Mouse (Mus musculus): ENCODE data around the gene Chic2. TPM values are rescaled to one million over a fixed set of nuclear protein-coding genes. Genes with fewer than 3 reads are reported as not detected.

Gene Chic2
- 51.6 and 52.8 TPM in 2 replicates for polyA plus RNA-seq (2016; fragmentation: Nextera tagmentation; extraction: Ambion mirVana)

GRCm38 (mm10) chr5:75044310-75044904 lies at the start of gene Chic2:
Chic2 (minus strand) TSS chr5:75044774.
- H3K27me3 ChIP-seq: peaks cover 26% of the 10 kb centered on the region
- peak within 1 kb of the TSS; percentile 91 for H3K4me3 ChIP-seq
- peak within 1 kb of the TSS; percentile 93 for H3K27ac ChIP-seq
- H3K9me3 ChIP-seq (replicated peaks): no peaks in the 10 kb centered on the region; the same call in 1 of the 2 replicates
- WGBS: under 1% methylated on average over 61 of the region's 90 CpGs
- peaks cover 13% of the 10 kb centered on the region for H3K4me1 ChIP-seq
- H3K9ac ChIP-seq: peak within 1 kb of the TSS; percentile 98
- peak; percentile 92 for ATAC-seq (ENCODE audit: low FRiP score)
- H3K4me2 ChIP-seq (replicated peaks): peak within 1 kb of the TSS; percentile 91
- H3K36me3 ChIP-seq: no peaks in the 10 kb centered on the region

- no peaks in the 10 kb centered on the region for H3K9me3 ChIP-seq (replicated peaks)
- H3K4me1 ChIP-seq: peaks cover 28% of the 10 kb centered on the region
- peaks cover 86% of the 10 kb centered on the region for H3K27me3 ChIP-seq
- no peaks in the 10 kb centered on the region for H3K36me3 ChIP-seq
- H3K9ac ChIP-seq: no peak overlapping the region
- ATAC-seq (ENCODE audit: low FRiP score): no peak
- no peak overlapping the region for H3K4me3 ChIP-seq
- H3K4me2 ChIP-seq (replicated peaks): no peak overlapping the region
- WGBS: 14% methylated on average over 4 of the region's 4 CpGs
- no peak overlapping the region for H3K27ac ChIP-seq
Measured at GRCm38 (mm10) chr5:75085906-75086305, 41.3 kb upstream of the Chic2 start.

GRCm38 (mm10) chr5:75085521-75085875 lies 40.9 kb upstream of the Chic2 start:
- H3K27ac ChIP-seq: no peak overlapping the region
- H3K27me3 ChIP-seq: peaks cover 88% of the 10 kb centered on the region
- H3K4me2 ChIP-seq (replicated peaks): peak overlapping the region; percentile 30; the same call in 1 of the 2 replicates
- no peaks in the 10 kb centered on the region for H3K36me3 ChIP-seq
- H3K4me3 ChIP-seq: no peak overlapping the region
- H3K9ac ChIP-seq: no peak overlapping the region
- 1% methylated on average over 17 of the region's 17 CpGs for WGBS
- no peaks in the 10 kb centered on the region for H3K9me3 ChIP-seq (replicated peaks)
- ATAC-seq (ENCODE audit: low FRiP score): peak; percentile 55
- peaks cover 28% of the 10 kb centered on the region for H3K4me1 ChIP-seq

- peak; percentile 63 for ATAC-seq (ENCODE audit: low FRiP score)
- Histone ChIP-seq H3K36me3 (no peaks in the 10 kb centered on the region), H3K4me1 (peaks cover 28% of the 10 kb centered on the region), H3K27me3 (peaks cover 90% of the 10 kb centered on the region), H3K4me2 (replicated peaks) (peak overlapping the region; percentile 30), H3K27ac (no peak overlapping the region), H3K9me3 (replicated peaks) (no peaks in the 10 kb centered on the region), H3K4me3 (no peak overlapping the region), H3K9ac (no peak overlapping the region)
- under 1% methylated on average over 25 of the region's 25 CpGs for WGBS
Measured at GRCm38 (mm10) chr5:75084871-75085520, 40.4 kb upstream of the Chic2 start.

- no peak for ATAC-seq (ENCODE audit: low FRiP score)
Measured at GRCm38 (mm10) chr5:75084393-75084870, 39.9 kb upstream of the Chic2 start.

GRCm38 (mm10) chr5:75083591-75084392 lies 39.2 kb upstream of the Chic2 start:
- Histone ChIP-seq H3K27me3 (peaks cover 93% of the 10 kb centered on the region), H3K4me1 (peaks cover 28% of the 10 kb centered on the region), H3K9ac (no peak overlapping the region), H3K36me3 (no peaks in the 10 kb centered on the region), H3K27ac (no peak overlapping the region), H3K9me3 (replicated peaks) (no peaks in the 10 kb centered on the region), H3K4me2 (replicated peaks) (peak overlapping the region; percentile 25; the same call in 1 of the 2 replicates), H3K4me3 (no peak overlapping the region)
- no peak for ATAC-seq (ENCODE audit: low FRiP score)
- WGBS: under 1% methylated on average over 27 of the region's 27 CpGs

More at GRCm38 (mm10) chr5:75084393-75084870, 39.9 kb upstream of the Chic2 start:
- Histone ChIP-seq H3K36me3 (no peaks in the 10 kb centered on the region), H3K27me3 (peaks cover 92% of the 10 kb centered on the region), H3K27ac (no peak overlapping the region), H3K4me3 (no peak overlapping the region), H3K9ac (no peak overlapping the region), H3K4me2 (replicated peaks) (no peak overlapping the region; the same call in 1 of the 2 replicates), H3K4me1 (peaks cover 28% of the 10 kb centered on the region), H3K9me3 (replicated peaks) (no peaks in the 10 kb centered on the region)
- WGBS: 3% methylated on average over 8 of the region's 8 CpGs

- Histone ChIP-seq H3K27me3 (peaks cover 96% of the 10 kb centered on the region), H3K9me3 (replicated peaks) (no peaks in the 10 kb centered on the region), H3K36me3 (no peaks in the 10 kb centered on the region), H3K27ac (no peak overlapping the region), H3K4me3 (no peak overlapping the region), H3K9ac (no peak overlapping the region), H3K4me2 (replicated peaks) (peak overlapping the region; percentile 13; the same call in 1 of the 2 replicates), H3K4me1 (peaks cover 28% of the 10 kb centered on the region)
- ATAC-seq (ENCODE audit: low FRiP score): 0 out of 2 replicates have a peak, but pooled peaks have one; percentile 27
- 0% methylated on average over 14 of the region's 14 CpGs for WGBS
Measured at GRCm38 (mm10) chr5:75083061-75083460, 38.5 kb upstream of the Chic2 start.

- no peak overlapping the region for H3K27ac ChIP-seq
- H3K4me3 ChIP-seq: no peak overlapping the region
- H3K36me3 ChIP-seq: no peaks in the 10 kb centered on the region
- 2% methylated on average over 6 of the region's 6 CpGs for WGBS
- H3K27me3 ChIP-seq: peaks cover 95% of the 10 kb centered on the region
- no peak for ATAC-seq (ENCODE audit: low FRiP score)
- no peaks in the 10 kb centered on the region for H3K9me3 ChIP-seq (replicated peaks)
- no peak overlapping the region for H3K4me2 ChIP-seq (replicated peaks)
- peaks cover 28% of the 10 kb centered on the region for H3K4me1 ChIP-seq
- H3K9ac ChIP-seq: no peak overlapping the region
Measured at GRCm38 (mm10) chr5:75082439-75082838, 37.9 kb upstream of the Chic2 start.

- no peaks in the 10 kb centered on the region for H3K9me3 ChIP-seq (replicated peaks)
- H3K4me1 ChIP-seq: peaks cover 28% of the 10 kb centered on the region
- no peak overlapping the region for H3K4me3 ChIP-seq
- no peaks in the 10 kb centered on the region for H3K36me3 ChIP-seq
- no peak for ATAC-seq (ENCODE audit: low FRiP score)
- H3K4me2 ChIP-seq (replicated peaks): no peak overlapping the region
- peaks cover 96% of the 10 kb centered on the region for H3K27me3 ChIP-seq
- no peak overlapping the region for H3K27ac ChIP-seq
- H3K9ac ChIP-seq: no peak overlapping the region
- 3% methylated on average over 7 of the region's 7 CpGs for WGBS
Measured at GRCm38 (mm10) chr5:75079564-75079963, 35.0 kb upstream of the Chic2 start.

GRCm38 (mm10) chr5:75077051-75077380 lies 32.4 kb upstream of the Chic2 start:
- H3K27me3 ChIP-seq: peaks cover 97% of the 10 kb centered on the region
- no peak overlapping the region for H3K27ac ChIP-seq
- H3K4me1 ChIP-seq: peaks cover 12% of the 10 kb centered on the region
- WGBS: under 1% methylated on average over 19 of the region's 19 CpGs
- no peak for ATAC-seq (ENCODE audit: low FRiP score)
- H3K4me2 ChIP-seq (replicated peaks): peak overlapping the region; percentile 47
- H3K9ac ChIP-seq: no peak overlapping the region
- peak overlapping the region; percentile 34 for H3K4me3 ChIP-seq
- no peaks in the 10 kb centered on the region for H3K36me3 ChIP-seq
- H3K9me3 ChIP-seq (replicated peaks): no peaks in the 10 kb centered on the region

GRCm38 (mm10) chr5:75076326-75077050 lies 31.9 kb upstream of the Chic2 start:
- Histone ChIP-seq H3K36me3 (no peaks in the 10 kb centered on the region), H3K27ac (no peak overlapping the region), H3K27me3 (peaks cover 97% of the 10 kb centered on the region), H3K4me3 (peak overlapping the region; percentile 34), H3K9ac (0 out of 2 replicates have a peak overlapping the region, but pooled peaks have one; percentile 18), H3K4me1 (peaks cover 12% of the 10 kb centered on the region), H3K9me3 (replicated peaks) (no peaks in the 10 kb centered on the region), H3K4me2 (replicated peaks) (peak overlapping the region; percentile 47)
- WGBS: 2% methylated on average over 17 of the region's 17 CpGs
- no peak for ATAC-seq (ENCODE audit: low FRiP score)
